Mouse (Mus musculus) olfactory bulb, adult 2 months (tissue): Measurements from ENCODE around the gene Mef2c.

ENCODE experiments used
- CTCF ChIP-seq: fragments of 200-500 bp; IDR thresholded peaks from 2 replicates; pipeline ENCODE4 v1.5.1; 2012; ENCODE audit warnings: low read depth, mild to moderate bottlenecking, low read length, moderate library complexity; ENCODE audit not compliant: insufficient read depth
- POLR2A ChIP-seq: fragments of 200-500 bp; IDR thresholded peaks from 2 replicates; pipeline ENCODE4 v1.6.1; 2012; ENCODE audit warnings: mild to moderate bottlenecking, low read depth, low read length, moderate library complexity; ENCODE audit not compliant: insufficient read depth

- no peak for TF ChIP-seq POLR2A
- TF ChIP-seq CTCF, result no peak
Measured at GRCm38 (mm10) chr13:83601741-83602140, 97.9 kb downstream of the Mef2c start.
